Mouse (Mus musculus) thymus, postnatal 14 days (tissue): ENCODE measurements around the gene Drd1.

Experiments used
- DNase-seq: peaks from one replicate; pipeline ENCODE4 v3.0.0; 2021

Drd1 gene

GRCm38 (mm10) chr13:54055448-54055861, at the start of gene Drd1:
Gene Drd1, minus strand, starts transcription at chr13:54055705.
- DNase-seq: peak; percentile 82

- DNase-seq: no peak
These were observed 48.4 kb upstream of the Drd1 start for GRCm38 (mm10) chr13:54103866-54104265.

- no peak for DNase-seq
These were observed 47.8 kb upstream of the Drd1 start for GRCm38 (mm10) chr13:54103271-54103670.

DNA sequence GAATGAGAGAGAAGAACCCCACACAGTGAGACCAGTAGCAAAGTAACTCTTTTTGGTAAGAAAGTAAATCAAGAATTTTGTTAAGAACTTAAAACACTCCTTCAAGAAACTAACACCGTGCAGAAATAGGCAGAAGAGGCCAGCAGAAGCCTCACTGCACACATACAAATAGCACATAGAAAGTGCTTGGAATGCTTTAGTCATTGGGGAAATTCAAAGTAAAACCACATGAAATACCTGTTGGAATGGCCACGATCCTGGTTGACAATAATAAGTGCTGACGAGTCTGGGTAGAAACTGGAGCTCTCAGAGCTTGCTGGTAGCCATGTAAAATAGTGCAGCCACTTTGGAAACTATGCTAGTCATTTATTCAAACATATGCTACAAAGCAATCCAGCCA, 46.6 kb upstream of the Drd1 start:
- DNase-seq: no peak

DNA sequence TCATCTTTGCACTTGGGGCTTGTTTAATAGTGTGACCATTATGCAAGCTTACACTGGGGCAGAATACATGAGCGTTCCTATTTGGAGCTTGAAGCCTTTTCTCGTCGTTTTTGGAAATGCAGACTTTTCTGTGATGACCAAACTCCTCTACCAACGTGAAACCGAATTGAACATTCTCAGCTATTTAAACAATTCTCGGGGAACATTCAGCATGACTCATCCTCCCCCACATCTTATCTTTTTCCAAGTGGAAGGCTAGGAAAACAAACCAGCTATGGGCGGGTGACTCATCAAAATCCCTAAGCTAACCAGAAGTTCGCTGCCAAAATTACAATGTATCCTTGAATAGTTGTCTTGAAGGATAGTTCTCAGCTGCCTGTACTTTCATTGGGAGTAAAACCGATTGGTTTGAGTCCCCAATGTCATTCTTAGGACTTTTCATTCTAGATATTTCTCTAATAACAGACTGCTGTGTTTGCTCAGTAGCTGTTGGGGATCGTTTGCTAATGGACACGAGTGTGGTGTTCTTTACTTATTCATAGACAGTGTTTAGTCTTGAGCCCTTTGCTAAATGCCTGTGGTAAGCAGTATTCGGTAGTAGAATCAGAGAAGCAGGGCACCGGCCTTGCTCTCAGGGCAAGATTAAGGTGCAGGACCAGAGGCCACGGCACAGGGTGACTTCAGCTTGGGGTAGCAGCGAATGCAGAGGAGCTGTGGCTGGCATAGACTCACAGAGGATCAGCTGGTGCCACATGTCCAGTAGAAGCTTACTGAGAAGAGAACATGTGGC, 45.7 kb upstream of the Drd1 start:
- no peak for DNase-seq

DNA sequence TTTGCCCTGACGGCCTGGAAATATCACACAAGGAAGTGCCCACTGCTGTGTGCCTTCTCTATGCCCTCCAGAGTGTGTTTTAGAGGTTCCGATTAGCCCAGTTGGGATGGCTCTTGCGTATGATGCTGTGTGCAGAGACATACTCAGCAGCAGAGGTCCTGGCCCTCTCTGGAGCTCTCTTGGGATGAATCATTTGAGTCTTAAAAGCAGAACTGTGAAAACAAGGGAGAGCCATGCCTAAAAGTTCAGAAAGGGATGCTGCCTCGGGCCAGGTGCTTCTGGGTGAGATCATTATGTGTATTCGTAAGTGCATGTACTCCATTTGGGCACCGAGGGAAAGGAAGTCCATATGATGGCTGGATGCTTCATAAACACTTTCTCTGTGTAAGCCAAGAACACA, 42.3 kb upstream of the Drd1 start:
- DNase-seq: no peak

DNA sequence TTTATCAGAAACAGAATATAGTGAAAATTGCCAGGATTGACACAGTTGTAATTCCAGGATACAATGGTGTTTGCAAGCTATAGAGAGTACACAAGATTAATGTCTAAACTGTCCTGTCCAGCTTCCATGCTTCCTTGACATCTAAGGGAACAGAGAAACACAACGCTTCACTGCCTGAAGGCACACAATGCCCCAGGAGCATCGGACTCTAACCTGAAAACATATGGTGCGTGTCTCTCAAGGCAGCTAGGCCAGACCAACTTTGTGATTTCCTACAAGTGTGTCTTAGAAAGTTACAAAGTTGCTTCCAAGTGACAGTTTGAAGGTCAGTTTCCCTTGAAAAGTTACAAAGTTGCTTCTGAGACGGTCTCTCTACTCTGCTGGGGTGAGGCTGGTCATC, 41.7 kb upstream of the Drd1 start:
- DNase-seq: no peak

GRCm38 (mm10) chr13:54095721-54096120, 40.2 kb upstream of the Drd1 start:
- DNase-seq: no peak

- DNase-seq: no peak
These were observed 39.5 kb upstream of the Drd1 start for GRCm38 (mm10) chr13:54094963-54095362.

DNA sequence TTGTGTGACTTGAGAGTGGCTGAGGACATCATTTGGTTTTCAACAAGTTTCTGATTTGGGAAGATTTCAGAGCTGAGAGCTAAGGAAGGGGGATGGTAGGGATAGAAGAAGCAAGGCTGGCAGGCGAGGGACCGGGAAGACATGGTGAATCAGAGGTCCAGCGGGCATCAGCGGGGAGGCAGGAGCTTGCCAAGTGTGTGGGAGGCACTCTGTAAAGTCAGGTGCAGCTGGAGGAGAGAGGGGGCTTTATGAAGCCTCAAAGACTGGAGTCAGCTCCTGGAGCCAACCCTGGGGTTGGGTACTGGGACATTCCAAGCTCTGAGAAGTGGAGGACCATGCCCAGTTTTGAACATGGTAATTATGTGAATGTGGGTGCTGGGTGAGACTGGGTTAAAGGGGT, 38.8 kb upstream of the Drd1 start:
- no peak for DNase-seq

DNA sequence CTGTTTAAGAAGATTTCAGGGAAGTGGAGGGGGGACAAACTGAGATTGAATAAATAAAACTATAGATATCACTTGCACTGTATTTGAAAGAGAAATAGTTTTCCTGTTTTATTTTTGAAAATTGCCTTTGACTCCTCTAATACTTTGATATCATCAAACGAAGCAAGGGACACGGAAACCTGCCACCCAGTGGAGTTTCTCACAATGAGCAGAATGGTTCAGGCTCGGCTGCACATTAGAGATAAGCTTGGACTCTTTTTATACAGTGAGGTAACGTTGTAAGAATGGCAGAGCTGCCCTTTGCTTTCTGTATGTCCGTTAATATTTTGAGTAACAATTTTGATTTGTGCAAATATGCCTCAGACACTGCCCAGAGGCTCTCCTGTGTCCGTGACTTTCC, 36.2 kb upstream of the Drd1 start:
- DNase-seq: no peak

- no peak for DNase-seq
These were observed 29.8 kb upstream of the Drd1 start for GRCm38 (mm10) chr13:54085266-54085665.

DNA sequence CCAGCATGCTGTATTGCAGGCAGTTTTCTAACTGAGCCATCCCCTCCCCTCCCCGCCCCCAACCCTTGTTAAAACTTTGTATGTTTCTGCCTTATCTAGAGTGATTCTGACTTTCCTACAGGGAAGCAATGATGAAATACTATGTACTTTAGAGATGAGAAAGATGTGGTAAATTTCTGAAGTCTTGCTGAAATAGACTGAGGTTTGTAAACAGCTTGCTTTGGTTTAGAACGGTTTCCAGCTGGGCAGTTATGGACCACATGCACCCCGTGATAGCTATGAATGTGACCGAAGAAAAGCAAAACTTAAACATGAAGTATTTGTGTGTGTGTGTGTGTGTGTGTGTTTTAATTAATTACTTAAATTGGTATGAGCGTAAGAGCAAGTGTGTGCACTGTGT, 29.3 kb upstream of the Drd1 start:
- DNase-seq: no peak

DNA sequence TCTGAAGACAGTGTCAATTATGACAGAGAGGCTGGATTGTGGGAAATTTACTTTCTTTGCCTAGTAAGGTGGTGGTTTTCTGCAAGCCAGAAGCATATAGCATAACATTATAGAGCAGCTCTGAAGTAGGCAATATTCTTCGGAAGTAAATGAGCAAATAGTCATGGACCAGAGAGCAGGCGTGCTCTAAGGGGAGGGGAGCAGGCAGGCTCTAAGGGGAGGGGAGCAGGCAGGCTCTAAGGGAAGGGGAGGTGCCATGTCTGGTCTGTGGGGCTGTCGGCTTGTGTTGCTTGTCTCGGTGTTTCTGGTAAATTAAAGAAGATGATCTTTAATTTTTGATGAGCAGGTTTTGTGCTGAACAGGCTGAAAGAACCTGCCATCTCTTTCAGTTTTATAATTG, 28.7 kb upstream of the Drd1 start:
- DNase-seq: no peak

- no peak for DNase-seq
These were observed 27.4 kb upstream of the Drd1 start for GRCm38 (mm10) chr13:54082946-54083345.

GRCm38 (mm10) chr13:54080785-54081184, 25.3 kb upstream of the Drd1 start:
- DNase-seq: no peak

DNA sequence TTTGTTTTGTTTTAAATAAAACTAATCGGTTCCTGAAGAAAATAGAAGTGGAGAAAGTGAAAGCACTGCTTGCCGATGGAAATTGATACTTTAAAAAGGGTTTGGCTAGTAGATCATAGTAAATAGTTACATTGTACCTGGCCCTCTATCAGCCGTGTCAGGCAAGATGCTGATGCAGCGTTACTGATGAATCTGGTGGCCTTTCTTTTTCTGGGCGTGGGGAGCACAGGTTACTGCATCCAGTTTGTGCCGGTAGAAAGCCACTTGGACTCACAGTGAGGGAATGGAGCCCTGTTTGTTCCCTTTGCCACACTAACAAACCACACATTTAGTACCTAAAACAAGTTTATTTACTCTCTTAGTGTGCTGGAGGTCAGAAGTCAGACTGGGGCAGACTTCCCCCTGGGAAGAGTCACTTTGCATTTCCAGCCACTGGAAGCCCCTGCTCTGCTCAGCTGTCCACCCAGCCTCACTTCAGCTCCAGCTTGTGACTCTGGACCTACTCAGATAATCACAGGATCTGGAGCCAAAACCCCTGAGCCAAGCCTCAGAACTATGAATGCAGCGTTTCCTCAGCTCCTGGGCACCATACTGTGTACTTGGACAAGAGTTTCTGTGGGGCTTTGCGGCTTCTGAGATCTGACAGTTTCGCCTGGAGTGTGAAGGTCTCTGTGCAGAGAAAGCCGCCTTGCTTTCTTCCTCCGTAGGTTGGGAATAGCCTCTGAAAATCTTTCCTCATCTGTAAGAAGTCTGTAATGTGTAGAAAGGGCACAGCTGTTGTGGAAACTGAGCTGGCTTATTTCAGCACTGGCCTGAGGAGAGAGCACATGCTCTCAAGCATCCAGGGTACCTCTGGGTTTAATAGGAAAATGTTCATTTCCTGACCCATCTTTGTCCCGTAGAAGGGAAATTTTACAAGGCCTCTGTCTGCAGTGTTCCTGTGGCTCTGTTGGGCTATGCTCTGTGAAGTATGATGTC, 24.6 kb upstream of the Drd1 start:
- DNase-seq: no peak

GRCm38 (mm10) chr13:54077470-54078174, 22.1 kb upstream of the Drd1 start:
- no peak for DNase-seq

GRCm38 (mm10) chr13:54076762-54077460, 21.4 kb upstream of the Drd1 start:
- DNase-seq: no peak

GRCm38 (mm10) chr13:54076051-54076450, 20.5 kb upstream of the Drd1 start:
- DNase-seq: no peak

- DNase-seq: no peak
These were observed 19.9 kb upstream of the Drd1 start for GRCm38 (mm10) chr13:54075416-54075815.

GRCm38 (mm10) chr13:54073491-54073890, 18.0 kb upstream of the Drd1 start:
- DNase-seq: no peak

DNA sequence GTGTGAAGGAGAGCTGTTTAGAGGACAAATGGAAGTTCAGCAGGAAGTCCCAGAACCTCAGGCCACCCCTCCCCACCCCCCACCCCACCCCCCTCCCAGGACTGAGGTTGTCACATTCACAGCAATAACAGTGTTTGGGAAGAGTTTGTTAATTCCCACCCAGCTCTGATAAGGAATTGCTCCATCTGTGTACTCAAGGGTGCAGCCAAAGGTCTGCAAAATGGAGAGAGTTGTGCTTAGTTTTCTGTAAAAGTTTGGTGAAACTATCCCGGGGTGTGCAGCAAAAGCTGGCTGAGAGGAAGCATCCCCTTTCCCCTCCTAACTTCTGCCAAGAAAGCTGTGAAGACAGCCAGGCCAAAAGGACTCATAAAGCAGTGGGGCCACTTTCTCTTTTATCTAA, 17.6 kb upstream of the Drd1 start:
- no peak for DNase-seq
